Mouse (Mus musculus): ENCODE results near the gene Mars. TPM values are rescaled to one million over a fixed set of nuclear protein-coding genes. Genes with fewer than 3 reads are reported as not detected.

Gene Mars
- polyA plus RNA-seq, 1 experiment = 155 TPM

GRCm38 (mm10) chr10:127333152-127333551, 21.6 kb upstream of the Mars start:
- H3K4me3 ChIP-seq (ENCODE audit: insufficient read depth, poor library complexity, severe bottlenecking) = no peak overlapping the region
- no peaks in the 10 kb centered on the region for H3K36me3 ChIP-seq (ENCODE audit: control insufficient read depth, insufficient read depth)
- H3K27me3 ChIP-seq (ENCODE audit: control insufficient read depth, insufficient read depth, insufficient read length) = peaks cover 8% of the 10 kb centered on the region
- H3K79me3 ChIP-seq (ENCODE audit: low read depth) = no peaks in the 10 kb centered on the region
- H3ac ChIP-seq (ENCODE audit: control insufficient read depth, insufficient read length, low read depth) = no peak overlapping the region
- TF ChIP-seq MYOG (IDR thresholded peaks at IDR 0.05; ENCODE audit: control insufficient read depth, extremely low read depth, insufficient read length) (no peak), USF1 (IDR thresholded peaks at IDR 0.05; ENCODE audit: low read depth) (no peak), MAX (IDR thresholded peaks at IDR 0.05) (no peak), FOSL1 (IDR thresholded peaks at IDR 0.05; ENCODE audit: insufficient read depth, low read length, poor library complexity, severe bottlenecking) (no peak), CTCF (IDR thresholded peaks at IDR 0.05; ENCODE audit: control insufficient read depth, insufficient read depth, insufficient read length) (no peak), CEBPB (IDR thresholded peaks at IDR 0.05; ENCODE audit: low read depth) (no peak)
- no peaks in the 10 kb centered on the region for H3K79me2 ChIP-seq (ENCODE audit: control insufficient read depth, insufficient read depth)

GRCm38 (mm10) chr10:127332211-127332874, 20.8 kb upstream of the Mars start:
- Histone ChIP-seq H3K4me3 (ENCODE audit: insufficient read depth, poor library complexity, severe bottlenecking) (no peak overlapping the region), H3ac (ENCODE audit: control insufficient read depth, insufficient read length, low read depth) (no peak overlapping the region), H3K79me2 (ENCODE audit: control insufficient read depth, insufficient read depth) (no peaks in the 10 kb centered on the region), H3K36me3 (ENCODE audit: control insufficient read depth, insufficient read depth) (no peaks in the 10 kb centered on the region), H3K27me3 (ENCODE audit: control insufficient read depth, insufficient read depth, insufficient read length) (peaks cover 15% of the 10 kb centered on the region), H3K79me3 (ENCODE audit: low read depth) (no peaks in the 10 kb centered on the region)
- TF ChIP-seq MYOG (IDR thresholded peaks at IDR 0.05; ENCODE audit: control insufficient read depth, extremely low read depth, insufficient read length) (no peak), MAX (IDR thresholded peaks at IDR 0.05) (no peak), MYOD1 (IDR thresholded peaks at IDR 0.05; ENCODE audit: control insufficient read depth, insufficient read length, low read depth) (no peak), CTCF (IDR thresholded peaks at IDR 0.05; ENCODE audit: control insufficient read depth, insufficient read depth, insufficient read length) (no peak), CEBPB (IDR thresholded peaks at IDR 0.05; ENCODE audit: low read depth) (no peak), FOSL1 (IDR thresholded peaks at IDR 0.05; ENCODE audit: insufficient read depth, low read length, poor library complexity, severe bottlenecking) (no peak), USF1 (IDR thresholded peaks at IDR 0.05; ENCODE audit: low read depth) (no peak)

- H3ac ChIP-seq (ENCODE audit: control insufficient read depth, insufficient read length, low read depth) = no peak overlapping the region
- H3K27me3 ChIP-seq (ENCODE audit: control insufficient read depth, insufficient read depth, insufficient read length) = peaks cover 36% of the 10 kb centered on the region
- H3K79me2 ChIP-seq (ENCODE audit: control insufficient read depth, insufficient read depth) = no peaks in the 10 kb centered on the region
- no peaks in the 10 kb centered on the region for H3K79me3 ChIP-seq (ENCODE audit: low read depth)
- no peak overlapping the region for H3K4me3 ChIP-seq (ENCODE audit: insufficient read depth, poor library complexity, severe bottlenecking)
- TF ChIP-seq CEBPB (IDR thresholded peaks at IDR 0.05; ENCODE audit: low read depth) (no peak), MAX (IDR thresholded peaks at IDR 0.05) (no peak), FOSL1 (IDR thresholded peaks at IDR 0.05; ENCODE audit: insufficient read depth, low read length, poor library complexity, severe bottlenecking) (no peak)
- H3K36me3 ChIP-seq (ENCODE audit: control insufficient read depth, insufficient read depth) = no peaks in the 10 kb centered on the region
Measured at GRCm38 (mm10) chr10:127330212-127330611, 18.6 kb upstream of the Mars start.

GRCm38 (mm10) chr10:127327461-127328145, 16.0 kb upstream of the Mars start:
- Histone ChIP-seq H3ac (ENCODE audit: control insufficient read depth, insufficient read length, low read depth) (no peak overlapping the region), H3K79me3 (ENCODE audit: low read depth) (no peaks in the 10 kb centered on the region), H3K36me3 (ENCODE audit: control insufficient read depth, insufficient read depth) (no peaks in the 10 kb centered on the region), H3K79me2 (ENCODE audit: control insufficient read depth, insufficient read depth) (no peaks in the 10 kb centered on the region), H3K4me3 (ENCODE audit: insufficient read depth, poor library complexity, severe bottlenecking) (no peak overlapping the region), H3K27me3 (ENCODE audit: control insufficient read depth, insufficient read depth, insufficient read length) (peaks cover 45% of the 10 kb centered on the region)
- no peak for TF ChIP-seq MAX (IDR thresholded peaks at IDR 0.05)
- TF ChIP-seq CTCF (IDR thresholded peaks at IDR 0.05; ENCODE audit: control insufficient read depth, insufficient read depth, insufficient read length) = no peak
- TF ChIP-seq MYOD1 (IDR thresholded peaks at IDR 0.05; ENCODE audit: control insufficient read depth, insufficient read length, low read depth) = no peak
- TF ChIP-seq CEBPB (IDR thresholded peaks at IDR 0.05; ENCODE audit: low read depth) = no peak
- no peak for TF ChIP-seq MYOG (IDR thresholded peaks at IDR 0.05; ENCODE audit: control insufficient read depth, extremely low read depth, insufficient read length)
- no peak for TF ChIP-seq USF1 (IDR thresholded peaks at IDR 0.05; ENCODE audit: low read depth)
- TF ChIP-seq FOSL1 (IDR thresholded peaks at IDR 0.05; ENCODE audit: insufficient read depth, low read length, poor library complexity, severe bottlenecking) = no peak

GRCm38 (mm10) chr10:127326828-127327227, 15.2 kb upstream of the Mars start:
- H3K27me3 ChIP-seq (ENCODE audit: control insufficient read depth, insufficient read depth, insufficient read length) = peaks cover 51% of the 10 kb centered on the region

More at GRCm38 (mm10) chr10:127326828-127327227, 15.2 kb upstream of the Mars start:
- Histone ChIP-seq H3ac (ENCODE audit: control insufficient read depth, insufficient read length, low read depth) (no peak overlapping the region), H3K36me3 (ENCODE audit: control insufficient read depth, insufficient read depth) (no peaks in the 10 kb centered on the region), H3K79me3 (ENCODE audit: low read depth) (no peaks in the 10 kb centered on the region), H3K4me3 (ENCODE audit: insufficient read depth, poor library complexity, severe bottlenecking) (no peak overlapping the region), H3K79me2 (ENCODE audit: control insufficient read depth, insufficient read depth) (no peaks in the 10 kb centered on the region)
- TF ChIP-seq USF1 (IDR thresholded peaks at IDR 0.05; ENCODE audit: low read depth) (no peak), CEBPB (IDR thresholded peaks at IDR 0.05; ENCODE audit: low read depth) (no peak), CTCF (IDR thresholded peaks at IDR 0.05; ENCODE audit: control insufficient read depth, insufficient read depth, insufficient read length) (no peak), MYOG (IDR thresholded peaks at IDR 0.05; ENCODE audit: control insufficient read depth, extremely low read depth, insufficient read length) (no peak), MAX (IDR thresholded peaks at IDR 0.05) (no peak), MYOD1 (IDR thresholded peaks at IDR 0.05; ENCODE audit: control insufficient read depth, insufficient read length, low read depth) (no peak), FOSL1 (IDR thresholded peaks at IDR 0.05; ENCODE audit: insufficient read depth, low read length, poor library complexity, severe bottlenecking) (no peak)

Measured in C2C12 (cell line).